Mouse (Mus musculus) brown adipose tissue, adult 24 weeks (tissue): ENCODE results near the gene Rabgap1l. TPM values are rescaled to one million over a fixed set of nuclear protein-coding genes. Genes with fewer than 3 reads are reported as not detected.
"Not testable (repeated sequence)": the region's sequence is repeated elsewhere in the genome, so short reads cannot be mapped to it uniquely, and the experiment has no call there.

ENCODE experiments used
- H3K27ac ChIP-seq: fragments of 200-500 bp; replicated peaks from 2 replicates; pipeline ENCODE4 v1.5.1; 2012; ENCODE audit warnings: low read depth, mild to moderate bottlenecking, low read length
- H3K4me1 ChIP-seq: fragments of 200-500 bp; 2 replicates; pipeline ENCODE4 v1.6.1; 2012; ENCODE audit warnings: low read length, mixed read lengths; ENCODE audit not compliant: control insufficient read depth, insufficient read depth, insufficient read length
- H3K4me3 ChIP-seq: fragments of 200-500 bp; 2 replicates; pipeline ENCODE4 v1.5.1; 2012; ENCODE audit warnings: low read depth, mild to moderate bottlenecking, low read length, moderate library complexity; ENCODE audit not compliant: insufficient read depth
- polyA plus RNA-seq: library from polyadenylated mRNA; stranded (reverse); fragments of >200 nt; gene quantifications from 2 replicates; pipeline ENCODE4 v1.2.4, GENCODE M21; 2012; ENCODE audit not compliant: missing spikeins, insufficient read depth, insufficient read length

The Rabgap1l gene
- polyA plus RNA-seq, 1 experiment, result 26.9 TPM

GRCm38 (mm10) chr1:160282166-160282874 lies 510.7 kb downstream of the Rabgap1l start:
- not testable (repeated sequence) for H3K4me3 ChIP-seq, H3K27ac ChIP-seq

GRCm38 (mm10) chr1:160281337-160282084 lies 511.5 kb downstream of the Rabgap1l start:
- H3K4me3 ChIP-seq, result no peak overlapping the region
- no peaks in the 10 kb centered on the region for H3K4me1 ChIP-seq
- no peak overlapping the region for H3K27ac ChIP-seq

More at GRCm38 (mm10) chr1:160282166-160282874, 510.7 kb downstream of the Rabgap1l start:
- not testable (repeated sequence) for H3K4me1 ChIP-seq

GRCm38 (mm10) chr1:160280603-160281002 lies 512.4 kb downstream of the Rabgap1l start:
- no peaks in the 10 kb centered on the region for H3K4me1 ChIP-seq
- no peak overlapping the region for H3K4me3 ChIP-seq
- H3K27ac ChIP-seq, result no peak overlapping the region

DNA sequence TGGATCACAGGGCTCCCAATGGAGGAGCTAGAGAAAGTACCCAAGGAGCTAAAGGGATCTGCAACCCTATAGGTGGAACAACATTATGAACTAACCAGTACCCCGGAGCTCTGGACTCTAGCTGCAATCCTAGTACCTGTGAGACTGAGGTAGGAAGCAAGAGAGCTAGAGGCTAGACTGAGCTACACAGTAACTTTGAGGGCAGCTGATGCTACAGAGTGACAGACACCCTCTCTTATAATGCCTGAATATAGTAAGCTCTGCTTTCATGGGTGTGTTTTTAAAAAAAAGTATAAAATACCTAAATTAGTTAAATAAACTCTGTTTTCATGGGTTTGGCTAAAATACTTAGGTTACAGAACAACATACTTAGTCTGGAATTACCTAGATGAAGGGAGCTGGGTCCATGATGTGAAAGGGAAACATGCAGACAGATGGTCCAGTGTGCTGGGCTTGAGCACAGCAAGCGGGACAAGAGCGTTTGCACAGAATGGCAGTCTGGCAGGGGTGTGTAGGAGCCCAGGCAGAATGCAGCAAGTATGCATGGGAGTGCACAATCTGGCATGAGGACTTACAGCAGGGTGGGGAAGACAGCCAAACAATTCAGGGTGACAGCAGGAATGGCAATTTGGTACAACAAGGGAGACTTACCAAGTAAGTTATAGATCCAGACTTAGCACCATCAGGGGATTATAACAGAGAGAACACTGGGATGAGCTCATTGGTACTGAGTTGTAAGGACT lies 514.9 kb downstream of the Rabgap1l start:
- Histone ChIP-seq H3K4me1 (no peaks in the 10 kb centered on the region), H3K27ac (no peak overlapping the region), H3K4me3 (no peak overlapping the region)

- H3K4me3 ChIP-seq, result no peak overlapping the region
- no peak overlapping the region for H3K27ac ChIP-seq
- H3K4me1 ChIP-seq, result no peaks in the 10 kb centered on the region
These were observed 517.8 kb downstream of the Rabgap1l start for GRCm38 (mm10) chr1:160275248-160275647.

- no peaks in the 10 kb centered on the region for H3K4me1 ChIP-seq
- no peak overlapping the region for H3K27ac ChIP-seq
- H3K4me3 ChIP-seq, result no peak overlapping the region
These were observed 519.8 kb downstream of the Rabgap1l start for GRCm38 (mm10) chr1:160273133-160273743.

- Histone ChIP-seq H3K27ac (no peak overlapping the region), H3K4me3 (no peak overlapping the region), H3K4me1 (no peaks in the 10 kb centered on the region)
These were observed 521.6 kb downstream of the Rabgap1l start for GRCm38 (mm10) chr1:160271282-160271967.

DNA sequence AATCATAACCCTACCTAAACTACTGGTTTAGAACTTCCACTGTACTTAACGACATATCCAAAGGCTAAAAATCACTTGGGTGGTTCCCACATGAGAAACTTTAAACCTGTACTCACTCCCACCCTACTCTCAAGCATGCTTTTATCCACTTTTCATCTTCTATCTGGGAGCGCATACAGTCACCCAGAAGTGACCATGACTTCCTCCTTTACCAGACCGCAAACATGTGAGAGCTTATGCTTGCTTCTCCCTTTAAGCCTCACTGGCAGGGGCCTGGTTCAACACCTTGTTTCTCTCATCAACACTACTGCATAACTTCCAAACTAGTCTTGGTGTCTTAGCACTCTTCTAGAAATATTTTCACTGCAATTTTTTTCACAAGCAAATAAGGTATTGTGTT lies 524.7 kb downstream of the Rabgap1l start:
- Histone ChIP-seq H3K4me1 (peaks cover 4% of the 10 kb centered on the region), H3K4me3 (no peak overlapping the region), H3K27ac (no peak overlapping the region)

GRCm38 (mm10) chr1:160263630-160264346 lies 529.2 kb downstream of the Rabgap1l start:
- Histone ChIP-seq H3K27ac (peak overlapping the region; percentile 38), H3K4me3 (no peak overlapping the region), H3K4me1 (peaks cover 4% of the 10 kb centered on the region)

- Histone ChIP-seq H3K4me1 (peaks cover 4% of the 10 kb centered on the region), H3K27ac (no peak overlapping the region)
These were observed 530.0 kb downstream of the Rabgap1l start for GRCm38 (mm10) chr1:160263053-160263452.

DNA sequence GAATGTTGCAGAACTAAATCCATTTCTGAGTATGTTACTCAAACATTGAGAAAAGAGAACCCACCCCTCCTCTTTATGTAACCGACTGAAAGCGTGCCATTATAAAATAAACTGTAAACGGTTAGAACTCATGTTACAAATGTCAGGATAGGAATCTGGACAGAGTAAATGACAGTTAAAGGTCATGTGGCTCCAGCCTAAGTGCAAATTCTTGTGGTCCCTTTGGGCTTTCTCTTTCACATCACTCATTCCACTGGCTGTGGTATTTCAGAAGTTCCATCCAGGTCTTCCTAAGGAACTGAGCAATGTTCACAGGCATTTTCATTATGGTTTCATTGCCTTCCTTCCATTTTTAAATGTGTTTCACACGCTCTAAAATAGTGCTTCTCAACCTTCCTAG lies 530.6 kb downstream of the Rabgap1l start:
- Histone ChIP-seq H3K4me3 (no peak overlapping the region), H3K27ac (no peak overlapping the region), H3K4me1 (peaks cover 4% of the 10 kb centered on the region)

More at GRCm38 (mm10) chr1:160263053-160263452, 530.0 kb downstream of the Rabgap1l start:
- no peak overlapping the region for H3K4me3 ChIP-seq

DNA sequence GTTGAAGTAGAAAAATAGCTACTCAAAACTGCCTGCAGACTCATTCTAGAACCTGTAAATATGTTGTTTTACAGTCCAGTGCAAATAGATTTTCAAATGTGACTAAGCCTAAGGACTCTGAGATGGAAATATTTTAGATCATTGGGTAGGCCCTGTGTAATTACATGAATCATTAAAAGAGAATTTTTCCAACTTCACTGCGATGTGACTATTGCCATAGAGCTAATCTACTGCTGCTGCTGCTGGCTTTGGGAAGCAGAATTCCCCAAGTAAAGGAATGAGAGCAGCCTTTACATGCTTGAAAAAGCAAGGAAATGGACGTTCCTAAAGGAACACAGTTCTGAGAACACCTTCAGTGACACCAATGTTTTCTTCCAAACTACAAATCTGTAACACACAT lies 531.2 kb downstream of the Rabgap1l start:
- Histone ChIP-seq H3K4me3 (no peak overlapping the region), H3K27ac (no peak overlapping the region), H3K4me1 (peaks cover 4% of the 10 kb centered on the region)

GRCm38 (mm10) chr1:160260605-160261004 lies 532.4 kb downstream of the Rabgap1l start:
- H3K4me3 ChIP-seq, result no peak overlapping the region
- no peak overlapping the region for H3K27ac ChIP-seq
- peaks cover 4% of the 10 kb centered on the region for H3K4me1 ChIP-seq

GRCm38 (mm10) chr1:160259884-160260283 lies 533.1 kb downstream of the Rabgap1l start:
- H3K4me3 ChIP-seq, result no peak overlapping the region
- H3K27ac ChIP-seq, result no peak overlapping the region

More at GRCm38 (mm10) chr1:160259884-160260283, 533.1 kb downstream of the Rabgap1l start:
- peaks cover 4% of the 10 kb centered on the region for H3K4me1 ChIP-seq
